Mouse (Mus musculus): ENCODE measurements around the gene 4930469K13Rik. TPM values are rescaled to one million over a fixed set of nuclear protein-coding genes. Genes with fewer than 3 reads are reported as not detected.

The 4930469K13Rik gene
- polyA plus RNA-seq, 2 experiments, result not detected

DNA sequence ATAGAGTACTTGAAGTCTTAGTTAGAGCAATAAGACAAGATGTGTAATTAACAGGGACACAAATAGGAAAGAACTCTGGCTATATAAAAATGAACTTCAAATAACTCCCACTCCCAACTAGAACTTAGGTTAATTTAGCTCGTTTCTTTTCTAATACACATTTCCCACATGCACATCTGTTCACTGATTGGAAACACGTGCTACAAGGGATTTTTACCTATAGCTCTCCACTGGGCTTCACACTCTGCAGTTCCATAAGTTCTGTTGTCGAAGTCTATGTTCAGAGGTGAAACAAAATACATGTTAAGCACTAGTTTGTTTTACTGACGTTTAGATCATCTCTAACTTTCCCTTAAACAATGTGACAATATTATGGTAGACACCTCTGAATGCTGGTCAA lies 118.2 kb downstream of the 4930469K13Rik start:
- DNase-seq (ENCODE audit: low spot score), result no peak
- Histone ChIP-seq H3K27ac (replicated peaks; ENCODE audit: low read depth, low read length) (no peak overlapping the region), H3K9me3 (ENCODE audit: control insufficient read depth, low read length) (no peaks in the 10 kb centered on the region), H3K4me3 (replicated peaks; ENCODE audit: low read length) (no peak overlapping the region), H3K36me3 (ENCODE audit: control insufficient read depth, insufficient read depth, low read length) (no peaks in the 10 kb centered on the region), H3K9ac (ENCODE audit: low read depth, low read length, severe bottlenecking) (no peak overlapping the region), H3K4me2 (replicated peaks; ENCODE audit: low read depth, low read length, severe bottlenecking) (no peak overlapping the region), H3K4me1 (ENCODE audit: control insufficient read depth, insufficient read depth, low read length) (0 out of 2 replicates have a peak, but pooled peaks cover 4% of the 10 kb centered on the region), H3K27me3 (ENCODE audit: control insufficient read depth, insufficient read depth, low read length) (no peaks in the 10 kb centered on the region)
- no peak for TF ChIP-seq POLR2A (IDR thresholded peaks at IDR 0.05; ENCODE audit: borderline replicate concordance, extremely low read depth, insufficient read depth, insufficient read length)
- no peak for ATAC-seq (ENCODE audit: low FRiP score, low read depth)
- WGBS, result 25% methylated on average over 4 of the region's 4 CpGs

DNA sequence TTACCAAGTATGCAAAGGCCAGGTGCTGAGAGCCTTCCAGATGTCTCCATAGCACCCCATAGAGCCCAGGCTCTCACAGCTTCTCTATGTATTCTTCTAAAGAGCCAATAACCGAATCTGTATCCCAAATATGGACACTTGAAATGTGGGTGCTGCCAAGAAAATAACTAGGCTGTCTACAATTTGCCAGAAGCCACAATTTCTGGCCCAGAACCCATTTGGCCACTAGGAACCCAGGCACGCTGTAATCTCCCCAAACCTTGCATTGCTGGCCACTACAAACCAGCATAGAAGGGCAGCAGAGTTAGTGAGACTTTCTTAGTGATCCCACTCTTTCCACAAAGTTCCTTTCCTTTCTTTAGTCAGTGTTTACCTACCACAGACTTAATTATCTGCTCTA lies 123.2 kb downstream of the 4930469K13Rik start:
- no peak for ATAC-seq (ENCODE audit: low FRiP score, low read depth)
- H3K9me3 ChIP-seq (ENCODE audit: control insufficient read depth, low read length), result no peaks in the 10 kb centered on the region
- H3K4me1 ChIP-seq (ENCODE audit: control insufficient read depth, insufficient read depth, low read length), result no peaks in the 10 kb centered on the region
- no peak for TF ChIP-seq POLR2A (IDR thresholded peaks at IDR 0.05; ENCODE audit: borderline replicate concordance, extremely low read depth, insufficient read depth, insufficient read length)
- no peaks in the 10 kb centered on the region for H3K36me3 ChIP-seq (ENCODE audit: control insufficient read depth, insufficient read depth, low read length)
- no peak overlapping the region for H3K4me3 ChIP-seq (replicated peaks; ENCODE audit: low read length)
- H3K4me2 ChIP-seq (replicated peaks; ENCODE audit: low read depth, low read length, severe bottlenecking), result no peak overlapping the region
- 89% methylated on average over 2 of the region's 2 CpGs for WGBS
- no peak for DNase-seq (ENCODE audit: low spot score)
- H3K9ac ChIP-seq (ENCODE audit: low read depth, low read length, severe bottlenecking), result no peak overlapping the region
- H3K27me3 ChIP-seq (ENCODE audit: control insufficient read depth, insufficient read depth, low read length), result no peaks in the 10 kb centered on the region
- H3K27ac ChIP-seq (replicated peaks; ENCODE audit: low read depth, low read length), result no peak overlapping the region

DNA sequence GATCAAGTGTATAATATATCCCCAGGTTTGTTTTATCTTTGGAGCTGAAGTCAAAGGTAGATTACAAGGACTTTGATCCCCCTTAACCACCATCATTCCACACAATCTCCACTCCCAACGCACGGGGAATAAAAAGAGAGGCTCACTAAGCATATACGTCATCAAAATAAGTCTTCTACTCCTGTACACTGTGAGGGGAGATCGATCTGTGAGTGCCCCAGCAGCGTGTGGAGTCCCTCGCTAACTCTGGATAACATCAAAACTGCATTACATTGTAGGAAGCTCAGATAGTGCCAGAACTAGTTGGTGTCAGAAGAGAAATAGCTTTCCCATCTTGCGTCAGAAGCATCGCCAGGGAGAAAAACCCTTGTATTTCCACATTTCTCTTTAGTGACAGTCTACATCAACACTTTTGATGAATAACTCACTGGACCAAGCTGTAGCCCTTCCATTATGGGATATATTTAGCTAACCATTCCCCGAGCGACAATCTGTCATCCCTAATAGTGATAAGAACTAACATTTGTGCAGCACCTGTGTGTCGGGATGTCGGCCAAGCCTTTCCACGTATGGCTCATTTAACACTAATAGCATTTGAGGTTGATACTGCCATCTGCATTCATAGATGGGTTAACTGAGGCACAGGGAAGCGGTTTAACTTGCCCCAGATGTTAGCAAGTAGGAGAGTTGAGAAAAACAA lies 123.9 kb downstream of the 4930469K13Rik start:
- Histone ChIP-seq H3K4me1 (ENCODE audit: control insufficient read depth, insufficient read depth, low read length) (no peaks in the 10 kb centered on the region), H3K27ac (replicated peaks; ENCODE audit: low read depth, low read length) (no peak overlapping the region), H3K27me3 (ENCODE audit: control insufficient read depth, insufficient read depth, low read length) (no peaks in the 10 kb centered on the region), H3K4me3 (replicated peaks; ENCODE audit: low read length) (no peak overlapping the region), H3K36me3 (ENCODE audit: control insufficient read depth, insufficient read depth, low read length) (no peaks in the 10 kb centered on the region), H3K4me2 (replicated peaks; ENCODE audit: low read depth, low read length, severe bottlenecking) (no peak overlapping the region), H3K9ac (ENCODE audit: low read depth, low read length, severe bottlenecking) (no peak overlapping the region), H3K9me3 (ENCODE audit: control insufficient read depth, low read length) (no peaks in the 10 kb centered on the region)
- WGBS, result 78% methylated on average over 14 of the region's 14 CpGs
- ATAC-seq (ENCODE audit: low FRiP score, low read depth) (no peak), DNase-seq (ENCODE audit: low spot score) (peak; percentile 34)
- TF ChIP-seq POLR2A (IDR thresholded peaks at IDR 0.05; ENCODE audit: borderline replicate concordance, extremely low read depth, insufficient read depth, insufficient read length), result no peak

DNA sequence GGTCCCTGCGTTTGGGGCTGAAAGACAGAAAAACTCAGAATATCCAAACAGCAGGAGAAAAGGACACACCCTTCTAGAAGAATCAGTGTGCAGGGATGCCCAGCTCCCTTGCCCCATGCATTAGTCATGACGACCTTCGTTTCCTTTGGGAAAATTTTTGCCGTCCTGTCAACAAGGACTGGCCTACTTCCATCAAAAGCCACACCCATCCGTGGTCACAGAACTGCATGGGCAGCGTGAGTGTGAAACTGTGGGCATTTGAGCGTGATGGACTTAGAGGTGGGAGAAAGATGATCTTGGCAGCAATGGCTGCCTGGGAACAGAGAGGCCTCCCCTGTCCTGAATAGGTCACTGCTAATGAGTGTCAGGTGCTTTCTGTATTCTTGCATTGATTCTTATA lies 126.2 kb downstream of the 4930469K13Rik start:
- Histone ChIP-seq H3K36me3 (ENCODE audit: control insufficient read depth, insufficient read depth, low read length) (no peaks in the 10 kb centered on the region), H3K27me3 (ENCODE audit: control insufficient read depth, insufficient read depth, low read length) (no peaks in the 10 kb centered on the region), H3K9ac (ENCODE audit: low read depth, low read length, severe bottlenecking) (no peak overlapping the region), H3K4me3 (replicated peaks; ENCODE audit: low read length) (no peak overlapping the region), H3K9me3 (ENCODE audit: control insufficient read depth, low read length) (no peaks in the 10 kb centered on the region), H3K4me1 (ENCODE audit: control insufficient read depth, insufficient read depth, low read length) (no peaks in the 10 kb centered on the region; the same call in 1 of the 2 replicates), H3K4me2 (replicated peaks; ENCODE audit: low read depth, low read length, severe bottlenecking) (no peak overlapping the region), H3K27ac (replicated peaks; ENCODE audit: low read depth, low read length) (no peak overlapping the region)
- WGBS, result 80% methylated on average over 7 of the region's 7 CpGs
- no peak for TF ChIP-seq POLR2A (IDR thresholded peaks at IDR 0.05; ENCODE audit: borderline replicate concordance, extremely low read depth, insufficient read depth, insufficient read length)
- DNase-seq (ENCODE audit: low spot score) (no peak), ATAC-seq (ENCODE audit: low FRiP score, low read depth) (no peak)

DNA sequence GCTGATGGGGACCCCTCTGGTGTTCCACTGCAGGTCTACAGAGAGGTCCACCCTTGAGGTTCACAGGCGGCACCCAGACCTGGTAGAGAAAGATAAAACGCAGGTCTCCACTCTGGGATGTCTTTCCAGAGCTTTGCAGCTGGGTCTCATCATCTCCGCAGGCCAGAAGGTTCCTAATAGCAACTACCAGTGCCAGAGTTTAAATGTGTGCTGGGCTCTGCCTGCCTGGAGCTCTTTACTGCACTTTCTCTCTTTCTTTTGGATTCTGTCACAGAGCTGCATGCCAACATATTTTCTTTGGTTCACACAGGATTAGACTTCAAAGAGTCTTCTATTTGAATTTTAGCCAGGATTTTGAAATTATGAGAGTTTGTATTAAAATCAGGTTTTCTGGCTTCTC lies 129.2 kb downstream of the 4930469K13Rik start:
- no peak overlapping the region for H3K4me3 ChIP-seq (replicated peaks; ENCODE audit: low read length)
- ATAC-seq (ENCODE audit: low FRiP score, low read depth) (0 out of 2 replicates have a peak, but pooled peaks have one; percentile 23), DNase-seq (ENCODE audit: low spot score) (peak; percentile 58)
- H3K4me2 ChIP-seq (replicated peaks; ENCODE audit: low read depth, low read length, severe bottlenecking), result no peak overlapping the region
- no peaks in the 10 kb centered on the region for H3K27me3 ChIP-seq (ENCODE audit: control insufficient read depth, insufficient read depth, low read length)
- no peak overlapping the region for H3K9ac ChIP-seq (ENCODE audit: low read depth, low read length, severe bottlenecking)
- no peak for TF ChIP-seq POLR2A (IDR thresholded peaks at IDR 0.05; ENCODE audit: borderline replicate concordance, extremely low read depth, insufficient read depth, insufficient read length)
- no peaks in the 10 kb centered on the region for H3K36me3 ChIP-seq (ENCODE audit: control insufficient read depth, insufficient read depth, low read length)
- H3K27ac ChIP-seq (replicated peaks; ENCODE audit: low read depth, low read length), result no peak overlapping the region
- H3K9me3 ChIP-seq (ENCODE audit: control insufficient read depth, low read length), result no peaks in the 10 kb centered on the region
- WGBS, result 54% methylated on average over 3 of the region's 3 CpGs
- H3K4me1 ChIP-seq (ENCODE audit: control insufficient read depth, insufficient read depth, low read length), result no peaks in the 10 kb centered on the region; the same call in 1 of the 2 replicates
